ENCODE assay signal across 8 mouse cellular contexts in genomic region chr4:103114184-103115111, GRCm38 (mm10). TPM values are rescaled to one million over a fixed set of nuclear protein-coding genes. Genes with fewer than 3 reads are reported as not detected.
DNase-seq lines count a peak whose midpoint lies in the region; ATAC-seq lines count a peak whose summit lies in the region.

Gene Mier1, plus strand, starts transcription at chr4:103114390.
Gene Wdr78, minus strand, starts transcription at chr4:103114555.

- peaks cover 5% of the 10 kb centered on the region for H3K36me3 ChIP-seq in hindbrain, embryonic 13.5 days

- peak within 1 kb of the TSS; percentile 83 for H3K9ac ChIP-seq in hindbrain, embryonic 13.5 days

- H3K4me1 ChIP-seq in hindbrain, embryonic 13.5 days (replicated peaks) = peaks cover 41% of the 10 kb centered on the region

- peak within 1 kb of the TSS; percentile 100 for H3K27ac ChIP-seq in hindbrain, embryonic 13.5 days

- H3K4me2 ChIP-seq in hindbrain, embryonic 13.5 days = peak within 1 kb of the TSS; percentile 81

- under 1% methylated on average over 78 of the region's 90 CpGs for WGBS in hindbrain, embryonic 13.5 days

- ATAC-seq in hindbrain, embryonic 13.5 days (ENCODE audit: low FRiP score) = peak; percentile 100

- DNase-seq in NIH3T3 (ENCODE audit: low read depth) = peak; percentile 99
- DNase-seq in cerebellum, postnatal 10 days = peak; percentile 98
- DNase-seq in frontal cortex, postnatal 14 days (ENCODE audit: low spot score in 2 of 2) = peak; percentile 89 to 90
- DNase-seq in layer of hippocampus, postnatal 25 days (ENCODE audit: extremely low spot score in 1 of 2, low spot score in 1 of 2) = peak; percentile 80 to 94
- DNase-seq in lung, postnatal 25 days (ENCODE audit: low spot score) = peak; percentile 97
- DNase-seq in retina, embryonic 14.5 days (ENCODE audit: low spot score) = peak; percentile 96
- DNase-seq in thymus, postnatal 4 days = peak; percentile 98

- peak within 1 kb of the TSS; percentile 85 for H3K4me3 ChIP-seq in hindbrain, embryonic 13.5 days

- H3K9me3 ChIP-seq in hindbrain, embryonic 13.5 days = no peaks in the 10 kb centered on the region

- H3K27me3 ChIP-seq in hindbrain, embryonic 13.5 days = no peaks in the 10 kb centered on the region

RNA-seq across cellular contexts. Expression of gene Mier1, which starts in this region (rescaled TPM):
- 36.6 and 37.1 TPM in 2 replicates for polyA plus RNA-seq in hindbrain, embryonic 13.5 days (2015; fragmentation: Nextera tagmentation; extraction: Ambion mirVana)
- 10 to 100 TPM; 39.6 to 46.1 TPM for total RNA-seq in layer of hippocampus, postnatal 25 days (2021)

RNA-seq across cellular contexts. Expression of gene Wdr78, which starts in this region (rescaled TPM):
- 5.6 and 6.1 TPM in 2 replicates for polyA plus RNA-seq in hindbrain, embryonic 13.5 days (2015; fragmentation: Nextera tagmentation; extraction: Ambion mirVana)
- 10 to 100 TPM; 10.3 to 10.8 TPM for total RNA-seq in layer of hippocampus, postnatal 25 days (2021)

Comparison
In these comparisons a context has a peak if more than half of its experiments do, and no peak if none do; other contexts are left out.
1. Peak in every context shown above with its lines: DNase-seq, ATAC-seq, H3K4me3 ChIP-seq and H3K27ac ChIP-seq.